Mouse (Mus musculus) hindbrain, embryonic 13.5 days (tissue): ENCODE data around the gene Trappc1. TPM values are rescaled to one million over a fixed set of nuclear protein-coding genes. Genes with fewer than 3 reads are reported as not detected.

ENCODE experiments used
- ATAC-seq: fragments of 200-750 bp; cut with Nextera tagmentation; 2 replicates; pipeline ENCODE4 v1.8.0; 2017; ENCODE audit warnings: moderate TSS enrichment; ENCODE audit not compliant: low FRiP score
- H3K27ac ChIP-seq: fragments of 300-500 bp; sonication (generic); 2 replicates; pipeline ENCODE4 v1.5.1; 2015; ENCODE audit warnings: inconsistent platforms, mild to moderate bottlenecking, moderate library complexity
- H3K27me3 ChIP-seq: fragments of 300-500 bp; sonication (generic); 2 replicates; pipeline ENCODE4 v1.6.1; 2015; ENCODE audit warnings: mild to moderate bottlenecking, inconsistent platforms
- H3K36me3 ChIP-seq: fragments of 300-500 bp; sonication (generic); 2 replicates; pipeline ENCODE4 v1.6.1; 2015; ENCODE audit warnings: mild to moderate bottlenecking, inconsistent platforms
- H3K4me1 ChIP-seq: fragments of 300-500 bp; sonication (generic); replicated peaks from 2 replicates; pipeline ENCODE4 v1.6.1; 2015; ENCODE audit warnings: inconsistent platforms
- H3K4me2 ChIP-seq: fragments of 300-500 bp; sonication (generic); 2 replicates; pipeline ENCODE4 v1.6.1; 2015; ENCODE audit warnings: inconsistent platforms, mild to moderate bottlenecking, moderate library complexity
- H3K4me3 ChIP-seq: fragments of 300-500 bp; sonication (generic); 2 replicates; pipeline ENCODE4 v1.5.1; 2015; ENCODE audit warnings: mild to moderate bottlenecking, inconsistent platforms
- H3K9ac ChIP-seq: fragments of 300-500 bp; sonication (generic); 2 replicates; pipeline ENCODE4 v1.6.1; 2015; ENCODE audit warnings: mild to moderate bottlenecking, inconsistent platforms
- H3K9me3 ChIP-seq: fragments of 300-500 bp; sonication (generic); 2 replicates; pipeline ENCODE4 v1.6.1; 2016; ENCODE audit warnings: inconsistent platforms
- WGBS: fragments of 180-500 bp; shearing (Covaris S2); methylation state at CpG from one replicate; pipeline ENCODE4 v1.1.7; 2015; 5-methylcytosine and 5-hydroxymethylcytosine counted together
- polyA plus RNA-seq: library from polyadenylated mRNA; unstranded; fragments of >200 nt; fragmentation: Nextera tagmentation; extraction: Ambion mirVana; gene quantifications from 2 replicates; pipeline ENCODE4 v1.2.1, GENCODE M21; 2015

The Trappc1 gene
- polyA plus RNA-seq, 1 experiment from 2014 or later = 204 TPM

DNA sequence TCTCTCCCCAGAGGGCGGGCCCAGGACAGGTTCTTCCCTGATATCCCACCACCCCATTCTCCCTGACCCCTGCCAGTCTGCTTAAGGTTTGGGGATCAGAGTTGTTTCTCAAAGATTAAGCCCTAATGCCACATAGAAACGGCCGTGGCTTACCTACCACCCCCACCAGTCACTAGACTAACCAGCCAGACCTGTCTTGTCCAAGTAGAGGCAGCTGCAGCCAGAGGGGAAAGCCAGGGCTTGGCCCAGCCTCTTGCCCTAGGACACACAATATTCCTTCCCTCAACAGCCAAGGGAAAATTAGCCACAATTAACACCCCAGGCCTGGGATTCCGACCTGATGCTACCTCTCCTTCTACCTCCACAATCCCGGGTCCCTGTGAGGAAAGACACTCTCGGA, 41.9 kb downstream of the Trappc1 start:
- Histone ChIP-seq H3K9me3 (no peaks in the 10 kb centered on the region), H3K4me2 (peak overlapping the region; percentile 94), H3K36me3 (peaks cover 37% of the 10 kb centered on the region), H3K9ac (peak overlapping the region; percentile 80), H3K4me3 (peak overlapping the region; percentile 96), H3K27me3 (no peaks in the 10 kb centered on the region), H3K4me1 (peaks cover 59% of the 10 kb centered on the region), H3K27ac (peak overlapping the region; percentile 100)
- WGBS = 27% methylated on average over 6 of the region's 6 CpGs
- 0 out of 2 replicates have a peak, but pooled peaks have one; percentile 4 for ATAC-seq

DNA sequence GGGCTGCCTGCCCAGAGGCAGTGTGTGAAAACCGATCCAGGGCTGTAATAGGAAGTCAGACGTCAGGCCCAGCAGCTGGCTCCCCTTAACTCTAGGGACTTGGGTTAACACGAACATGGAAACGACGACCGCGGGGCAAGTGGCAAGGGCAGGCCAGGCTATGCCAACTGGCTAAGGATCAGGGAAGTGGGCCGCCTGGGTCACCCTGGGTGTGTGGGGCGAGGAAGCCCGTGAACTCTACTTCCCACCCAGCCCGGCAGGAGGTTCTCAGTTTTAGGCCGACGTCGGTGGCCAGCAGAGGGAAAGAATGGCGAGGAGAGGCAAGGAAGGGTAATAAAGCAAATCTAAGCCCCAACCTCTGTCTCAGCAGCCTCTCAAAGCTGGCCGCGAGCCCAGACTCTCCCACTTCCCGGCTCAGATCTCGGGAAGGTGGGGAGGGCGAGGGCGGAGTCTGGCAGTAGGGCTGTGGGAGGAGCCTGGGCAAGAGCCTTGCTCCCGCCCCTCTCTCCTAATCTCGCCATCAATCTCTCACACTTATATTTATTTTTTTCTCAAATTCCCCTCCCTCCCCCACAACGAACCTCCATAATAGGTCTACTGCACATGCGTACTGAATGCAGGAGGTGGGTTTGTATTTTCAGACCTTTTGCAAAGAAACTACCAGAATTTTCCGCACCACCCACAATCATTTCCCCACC, 42.5 kb downstream of the Trappc1 start:
- peak overlapping the region; percentile 94 for H3K4me2 ChIP-seq
- H3K27me3 ChIP-seq = no peaks in the 10 kb centered on the region
- peaks cover 63% of the 10 kb centered on the region for H3K4me1 ChIP-seq
- ATAC-seq = peak; percentile 85
- peak overlapping the region; percentile 96 for H3K4me3 ChIP-seq
- under 1% methylated on average over 26 of the region's 26 CpGs for WGBS
- H3K9me3 ChIP-seq = no peaks in the 10 kb centered on the region
- H3K36me3 ChIP-seq = peaks cover 31% of the 10 kb centered on the region
- H3K9ac ChIP-seq = peak overlapping the region; percentile 100
- peak overlapping the region; percentile 100 for H3K27ac ChIP-seq

DNA sequence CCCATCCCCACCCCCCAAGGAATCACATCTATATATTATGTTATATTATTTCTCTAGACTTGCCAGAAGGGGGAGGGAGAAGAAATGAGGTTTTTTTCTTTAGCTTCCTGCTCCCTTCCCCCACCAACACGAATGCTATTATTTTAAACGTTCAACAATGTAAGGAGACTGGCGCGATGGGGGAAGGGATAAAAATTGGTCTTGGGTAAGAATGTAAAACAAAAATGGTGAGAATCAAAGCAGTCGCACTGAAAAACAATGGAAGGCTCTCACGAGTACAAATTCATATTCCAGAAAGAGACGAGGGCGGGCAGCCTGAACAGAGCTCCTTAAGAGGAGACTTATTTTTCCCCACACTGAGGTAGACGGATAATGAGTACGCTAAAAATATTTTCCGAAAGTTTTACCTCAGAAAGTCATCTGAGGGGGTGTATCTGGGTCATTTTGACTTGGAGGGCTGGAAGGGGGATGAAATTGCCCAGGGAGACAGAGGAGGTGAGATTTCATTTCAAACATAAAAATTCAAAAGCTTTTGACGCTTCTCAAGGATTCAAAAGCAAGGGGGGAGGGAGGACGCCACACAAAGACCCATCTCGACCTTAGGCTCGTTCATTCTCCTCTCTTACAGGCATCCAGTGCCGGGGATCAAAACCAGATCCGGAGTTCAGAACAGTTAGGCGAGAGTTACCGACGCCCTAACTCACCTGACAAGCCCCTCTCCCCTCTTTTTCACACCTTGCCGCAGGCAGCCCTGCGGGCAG, 43.3 kb downstream of the Trappc1 start:
- H3K9ac ChIP-seq = peak overlapping the region; percentile 100
- ATAC-seq = no peak
- H3K27ac ChIP-seq = peak overlapping the region; percentile 100
- H3K27me3 ChIP-seq = no peaks in the 10 kb centered on the region
- peak overlapping the region; percentile 94 for H3K4me2 ChIP-seq
- under 1% methylated on average over 22 of the region's 22 CpGs for WGBS
- peaks cover 24% of the 10 kb centered on the region for H3K36me3 ChIP-seq
- no peaks in the 10 kb centered on the region for H3K9me3 ChIP-seq
- H3K4me1 ChIP-seq = peaks cover 63% of the 10 kb centered on the region
- peak overlapping the region; percentile 96 for H3K4me3 ChIP-seq

DNA sequence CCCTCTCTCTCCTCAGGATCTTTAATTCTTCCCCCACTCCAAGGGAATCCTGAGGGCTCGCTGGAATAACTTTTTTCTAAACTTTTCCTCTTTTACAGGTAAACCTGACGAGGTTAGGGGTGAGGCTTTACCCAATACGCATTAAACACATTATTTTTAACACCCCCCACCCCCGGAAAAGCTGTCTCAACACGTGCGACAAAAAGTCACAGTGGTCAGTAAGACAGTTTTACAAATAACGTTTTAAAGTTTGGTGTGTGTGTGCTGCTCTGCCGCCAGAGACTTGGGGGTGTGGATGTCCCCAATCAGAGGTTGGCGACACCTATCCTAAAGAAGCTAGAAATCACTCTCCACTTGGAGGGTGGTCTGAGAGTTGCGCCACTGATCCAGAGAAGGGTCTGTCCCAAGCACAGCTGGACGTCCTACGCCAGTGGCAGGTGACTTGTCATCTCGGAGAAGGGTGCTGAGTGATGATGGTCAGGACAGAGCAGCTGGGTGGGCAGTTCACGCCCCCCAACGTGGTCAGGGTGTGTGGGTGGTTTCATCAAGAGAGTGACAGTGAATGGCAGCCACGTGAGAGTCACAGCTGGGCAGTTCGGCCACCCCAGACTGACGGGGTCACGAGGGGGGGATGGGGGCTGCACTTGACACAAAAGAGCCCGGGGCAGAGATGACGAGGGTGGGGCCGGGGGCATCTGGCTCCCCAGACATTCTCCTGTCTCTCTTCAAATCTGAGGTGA, 44.0 kb downstream of the Trappc1 start:
- Histone ChIP-seq H3K4me1 (peaks cover 66% of the 10 kb centered on the region), H3K4me3 (peak overlapping the region; percentile 96), H3K4me2 (peak overlapping the region; percentile 94), H3K27me3 (no peaks in the 10 kb centered on the region), H3K9ac (peak overlapping the region; percentile 100), H3K9me3 (no peaks in the 10 kb centered on the region), H3K27ac (peak overlapping the region; percentile 100), H3K36me3 (peaks cover 18% of the 10 kb centered on the region)
- no peak; the same call in 1 of the 2 replicates for ATAC-seq
- under 1% methylated on average over 22 of the region's 22 CpGs for WGBS

DNA sequence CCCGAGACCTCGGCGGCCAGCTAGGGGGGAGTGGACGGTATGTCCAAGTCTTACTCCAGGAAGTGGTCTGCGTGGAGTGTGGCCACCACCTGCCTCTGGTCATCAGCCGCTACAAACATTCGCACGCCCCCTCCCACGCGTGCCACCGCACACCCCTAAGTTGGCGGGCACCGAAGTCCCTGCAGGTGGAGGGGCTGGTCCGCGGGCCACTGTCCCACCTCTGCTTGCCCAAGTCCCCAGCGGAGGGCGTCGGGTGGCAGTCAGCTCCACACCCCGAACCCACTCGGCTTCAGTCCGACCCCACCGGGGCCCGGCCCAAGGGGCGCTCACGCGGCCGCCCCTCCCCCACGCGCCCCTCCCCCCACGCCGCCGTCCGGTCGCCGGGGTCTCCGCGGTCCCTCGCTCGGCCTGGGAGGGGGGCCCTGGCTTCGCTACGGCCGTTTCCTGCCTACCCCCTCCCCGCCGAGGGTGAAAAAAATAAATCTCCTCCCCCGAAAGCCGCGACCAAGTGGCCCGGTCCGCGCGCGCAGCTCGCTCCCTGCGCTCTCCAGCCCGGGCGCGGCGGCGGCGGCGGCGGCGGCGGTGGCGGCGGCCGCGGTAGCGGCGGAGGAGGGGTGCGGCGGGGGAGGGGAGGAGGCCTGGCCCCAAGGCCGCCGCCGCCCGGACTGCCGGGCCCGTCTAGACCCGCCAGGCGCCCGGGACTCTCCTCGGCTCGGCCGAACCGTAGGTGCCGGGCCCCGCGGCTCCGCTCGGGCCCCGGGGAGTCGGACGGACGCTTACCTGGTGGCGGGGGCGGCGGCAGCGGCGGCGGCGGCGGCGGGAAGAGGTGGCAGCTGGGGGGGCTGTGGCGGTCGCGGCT, 44.8 kb downstream of the Trappc1 start:
- H3K9me3 ChIP-seq = no peaks in the 10 kb centered on the region
- ATAC-seq = peak; percentile 11; the same call in 1 of the 2 replicates
- no peaks in the 10 kb centered on the region for H3K27me3 ChIP-seq
- peaks cover 71% of the 10 kb centered on the region for H3K4me1 ChIP-seq
- peak overlapping the region; percentile 96 for H3K4me3 ChIP-seq
- WGBS = 0% methylated on average over 43 of the region's 106 CpGs
- peak overlapping the region; percentile 94 for H3K4me2 ChIP-seq
- H3K27ac ChIP-seq = peak overlapping the region; percentile 100
- peaks cover 18% of the 10 kb centered on the region for H3K36me3 ChIP-seq
- peak overlapping the region; percentile 100 for H3K9ac ChIP-seq

DNA sequence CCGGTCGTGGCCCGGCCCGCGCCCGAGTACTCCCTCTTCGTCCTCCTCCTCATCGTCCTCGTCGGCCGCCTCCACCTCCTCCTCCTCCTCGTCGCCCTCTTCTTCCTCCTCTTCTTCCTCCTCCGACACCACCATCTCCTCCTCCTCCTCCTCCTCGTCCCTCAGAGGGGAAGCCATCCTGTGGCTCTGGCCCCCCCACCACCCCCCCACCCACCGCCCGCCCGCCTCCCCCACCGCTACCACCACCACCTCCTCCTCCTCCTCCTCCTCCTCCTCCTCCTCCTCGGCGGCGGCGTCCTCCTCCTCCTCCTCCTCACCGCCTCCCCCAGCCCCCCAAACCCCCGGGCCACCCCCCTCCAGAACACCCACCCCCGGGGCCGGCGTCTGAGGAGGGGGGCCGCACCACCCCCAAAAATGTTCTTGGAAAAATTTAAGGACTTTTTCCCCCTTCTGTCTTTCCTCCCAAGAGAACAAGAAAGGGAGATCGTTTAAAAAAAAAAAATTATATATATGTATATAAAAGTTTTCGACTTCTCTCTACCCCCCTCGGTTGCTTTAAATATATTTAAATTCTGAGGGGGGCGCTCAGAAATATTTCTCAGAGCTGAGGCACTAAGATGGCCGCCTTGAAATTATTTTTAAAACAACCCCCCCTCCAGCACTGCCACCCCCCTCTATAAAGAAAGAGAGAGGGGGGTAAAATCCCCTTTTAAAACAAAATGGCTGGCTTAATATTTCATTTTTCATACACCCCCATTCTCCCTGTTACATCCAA, 45.6 kb downstream of the Trappc1 start, which contains the start of gene Chd3:
Chd3 (minus strand) TSS at position 192 of the 775 bp plus-strand sequence.
- peak within 1 kb of the TSS; percentile 94 for H3K4me2 ChIP-seq
- H3K27ac ChIP-seq = peak within 1 kb of the TSS; percentile 100
- no peak for ATAC-seq
- peaks cover 64% of the 10 kb centered on the region for H3K4me1 ChIP-seq
- under 1% methylated on average over 29 of the region's 34 CpGs for WGBS
- peak within 1 kb of the TSS; percentile 96 for H3K4me3 ChIP-seq
- H3K9me3 ChIP-seq = no peaks in the 10 kb centered on the region
- peak within 1 kb of the TSS; percentile 100 for H3K9ac ChIP-seq
- peaks cover 13% of the 10 kb centered on the region; the same call in 1 of the 2 replicates for H3K36me3 ChIP-seq
- H3K27me3 ChIP-seq = no peaks in the 10 kb centered on the region

DNA sequence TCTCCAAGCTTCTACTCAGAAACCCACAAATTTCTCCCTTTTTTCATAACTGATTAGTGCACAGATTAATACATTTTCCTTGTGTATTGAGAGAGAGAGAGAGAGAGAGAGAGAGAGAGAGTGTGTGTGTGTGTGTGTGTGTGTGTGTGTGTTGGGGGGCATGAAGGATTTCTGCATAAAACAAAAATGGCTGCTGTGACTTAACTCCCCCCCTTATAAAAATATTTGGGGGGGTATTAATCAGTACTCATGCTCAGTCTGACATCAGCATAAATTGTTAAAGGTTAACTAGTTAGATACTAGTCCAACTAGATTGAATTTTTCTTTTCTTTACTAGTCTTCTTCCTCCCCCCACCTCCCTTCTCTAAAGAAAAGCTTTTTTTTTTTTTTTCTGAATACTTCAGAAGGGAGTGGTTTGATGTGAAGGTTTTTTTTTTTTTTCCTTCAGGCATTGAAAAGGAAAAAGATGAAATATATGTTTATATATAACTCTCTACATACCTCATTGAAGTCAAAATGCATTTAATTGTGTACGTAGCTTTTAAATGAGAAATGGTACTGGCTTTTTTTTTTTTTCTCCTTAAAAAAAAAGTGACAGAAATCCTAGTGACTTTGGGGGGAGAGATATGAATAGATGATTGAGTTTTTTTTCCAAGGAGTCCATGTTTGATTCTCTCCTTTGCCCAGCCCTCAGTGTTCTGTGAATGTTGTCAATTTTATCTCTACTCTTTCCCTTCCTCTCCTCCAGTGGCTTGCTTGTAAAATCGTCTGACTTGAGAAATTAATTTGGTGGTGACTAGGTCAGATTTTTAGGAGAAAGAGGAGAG, 46.4 kb downstream of the Trappc1 start:
- no peaks in the 10 kb centered on the region for H3K27me3 ChIP-seq
- peak overlapping the region; percentile 100 for H3K27ac ChIP-seq
- H3K4me2 ChIP-seq = peak overlapping the region; percentile 94
- WGBS = 10% methylated on average over 2 of the region's 2 CpGs
- peak overlapping the region; percentile 96 for H3K4me3 ChIP-seq
- peaks cover 12% of the 10 kb centered on the region; the same call in 1 of the 2 replicates for H3K36me3 ChIP-seq
- no peaks in the 10 kb centered on the region for H3K9me3 ChIP-seq
- ATAC-seq = no peak
- peaks cover 56% of the 10 kb centered on the region for H3K4me1 ChIP-seq
- H3K9ac ChIP-seq = peak overlapping the region; percentile 100

DNA sequence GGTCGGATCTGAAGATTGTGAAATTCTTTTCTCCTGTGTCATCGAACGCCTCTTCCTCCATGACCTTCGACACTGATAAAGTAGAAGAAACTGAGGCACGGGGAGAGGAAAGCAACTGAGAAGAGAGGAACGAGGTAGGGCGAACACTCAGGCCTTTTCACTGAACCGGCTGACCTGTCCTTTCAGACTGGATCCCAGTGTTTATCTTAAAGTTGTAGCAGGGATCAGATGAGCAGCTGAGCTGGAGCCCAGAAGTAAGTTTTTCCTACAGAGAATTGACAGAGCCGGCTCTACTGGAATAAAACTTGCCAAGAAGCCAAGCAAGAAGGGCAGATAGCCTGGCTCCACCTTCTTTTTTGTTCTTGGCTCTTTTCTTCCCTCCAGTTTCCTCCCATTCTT, 47.0 kb downstream of the Trappc1 start:
- Histone ChIP-seq H3K27me3 (no peaks in the 10 kb centered on the region), H3K27ac (peak overlapping the region; percentile 84), H3K9ac (peak overlapping the region; percentile 53), H3K9me3 (no peaks in the 10 kb centered on the region), H3K4me3 (peak overlapping the region; percentile 17), H3K36me3 (peaks cover 16% of the 10 kb centered on the region), H3K4me1 (peaks cover 50% of the 10 kb centered on the region), H3K4me2 (peak overlapping the region; percentile 40)
- WGBS = 8% methylated on average over 9 of the region's 9 CpGs
- no peak for ATAC-seq

DNA sequence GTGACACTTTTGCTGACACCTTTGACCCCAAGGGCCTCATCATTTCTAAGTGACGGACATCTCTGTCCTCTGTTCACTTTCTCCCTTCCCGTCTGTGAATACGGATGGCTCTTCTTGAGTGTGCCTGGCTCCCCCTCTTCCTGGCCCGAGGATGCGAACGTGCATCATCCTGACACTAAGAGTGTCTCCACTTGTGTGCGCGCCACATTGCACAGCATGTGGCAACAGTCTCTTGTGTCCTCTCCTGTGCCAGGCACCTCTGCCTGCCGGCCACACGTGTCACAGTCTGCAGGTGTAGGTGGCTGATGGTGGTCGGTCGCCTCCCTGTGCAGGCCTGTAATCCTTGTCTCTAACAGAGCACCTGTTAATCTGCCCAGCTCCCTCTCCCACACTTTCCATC, 47.8 kb downstream of the Trappc1 start:
- Histone ChIP-seq H3K27ac (peak overlapping the region; percentile 84), H3K4me3 (peak overlapping the region; percentile 7; the same call in 1 of the 2 replicates), H3K9me3 (no peaks in the 10 kb centered on the region), H3K36me3 (peaks cover 16% of the 10 kb centered on the region), H3K4me1 (peaks cover 45% of the 10 kb centered on the region), H3K4me2 (peak overlapping the region; percentile 40), H3K27me3 (no peaks in the 10 kb centered on the region), H3K9ac (peak overlapping the region; percentile 53)
- no peak; the same call in 1 of the 2 replicates for ATAC-seq
- 15% methylated on average over 12 of the region's 12 CpGs for WGBS
